Mouse (Mus musculus) olfactory bulb, adult 2 months (tissue): Measurements from ENCODE around the gene Thada.

Experiments
- CTCF ChIP-seq: fragments of 200-500 bp; IDR thresholded peaks from 2 replicates; pipeline ENCODE4 v1.5.1; 2012; ENCODE audit warnings: low read depth, mild to moderate bottlenecking, low read length, moderate library complexity; ENCODE audit not compliant: insufficient read depth
- POLR2A ChIP-seq: fragments of 200-500 bp; IDR thresholded peaks from 2 replicates; pipeline ENCODE4 v1.6.1; 2012; ENCODE audit warnings: mild to moderate bottlenecking, low read depth, low read length, moderate library complexity; ENCODE audit not compliant: insufficient read depth

- TF ChIP-seq POLR2A (no peak), CTCF (no peak)
Measured at GRCm38 (mm10) chr17:84146458-84147182, 319.4 kb downstream of the Thada start.
